Mouse (Mus musculus) embryonic facial prominence, embryonic 10.5 days (tissue): Measurements from ENCODE around the gene Scfd1. TPM values are rescaled to one million over a fixed set of nuclear protein-coding genes. Genes with fewer than 3 reads are reported as not detected.

Source experiments
- DNase-seq: peaks from one replicate; pipeline ENCODE4 v3.0.0-alpha.2; 2017; ENCODE audit warnings: low spot score
- H3K27ac ChIP-seq: fragments of 300-500 bp; sonication (generic); replicated peaks from 2 replicates; pipeline ENCODE4 v1.5.1; 2016; ENCODE audit warnings: mild to moderate bottlenecking
- H3K27me3 ChIP-seq: fragments of 300-500 bp; sonication (generic); replicated peaks from 2 replicates; pipeline ENCODE4 v1.6.1; 2016; ENCODE audit warnings: low read depth, mild to moderate bottlenecking; ENCODE audit not compliant: poor library complexity, severe bottlenecking
- H3K36me3 ChIP-seq: fragments of 300-500 bp; sonication (generic); replicated peaks from 2 replicates; pipeline ENCODE4 v1.6.1; 2016; ENCODE audit warnings: mild to moderate bottlenecking, moderate library complexity
- H3K4me1 ChIP-seq: fragments of 300-500 bp; sonication (generic); 2 replicates; pipeline ENCODE4 v1.6.1; 2016
- H3K4me3 ChIP-seq: fragments of 300-500 bp; sonication (generic); 2 replicates; pipeline ENCODE4 v1.5.1; 2016; ENCODE audit warnings: mild to moderate bottlenecking, moderate library complexity
- H3K9me3 ChIP-seq: fragments of 300-500 bp; sonication (generic); 2 replicates; pipeline ENCODE4 v1.6.1; 2016; ENCODE audit warnings: mild to moderate bottlenecking
- WGBS: fragments of 180-500 bp; shearing (Covaris S2); methylation state at CpG from one replicate; pipeline ENCODE4 v1.1.7; 2016; 5-methylcytosine and 5-hydroxymethylcytosine counted together
- polyA plus RNA-seq: library from polyadenylated mRNA; unstranded; fragments of >200 nt; fragmentation: Nextera tagmentation; extraction: Ambion mirVana; gene quantifications from 2 replicates; pipeline ENCODE4 v1.2.1, GENCODE M21; 2016

Scfd1 gene
- polyA plus RNA-seq = 62.3 and 63.7 TPM in 2 replicates

DNA sequence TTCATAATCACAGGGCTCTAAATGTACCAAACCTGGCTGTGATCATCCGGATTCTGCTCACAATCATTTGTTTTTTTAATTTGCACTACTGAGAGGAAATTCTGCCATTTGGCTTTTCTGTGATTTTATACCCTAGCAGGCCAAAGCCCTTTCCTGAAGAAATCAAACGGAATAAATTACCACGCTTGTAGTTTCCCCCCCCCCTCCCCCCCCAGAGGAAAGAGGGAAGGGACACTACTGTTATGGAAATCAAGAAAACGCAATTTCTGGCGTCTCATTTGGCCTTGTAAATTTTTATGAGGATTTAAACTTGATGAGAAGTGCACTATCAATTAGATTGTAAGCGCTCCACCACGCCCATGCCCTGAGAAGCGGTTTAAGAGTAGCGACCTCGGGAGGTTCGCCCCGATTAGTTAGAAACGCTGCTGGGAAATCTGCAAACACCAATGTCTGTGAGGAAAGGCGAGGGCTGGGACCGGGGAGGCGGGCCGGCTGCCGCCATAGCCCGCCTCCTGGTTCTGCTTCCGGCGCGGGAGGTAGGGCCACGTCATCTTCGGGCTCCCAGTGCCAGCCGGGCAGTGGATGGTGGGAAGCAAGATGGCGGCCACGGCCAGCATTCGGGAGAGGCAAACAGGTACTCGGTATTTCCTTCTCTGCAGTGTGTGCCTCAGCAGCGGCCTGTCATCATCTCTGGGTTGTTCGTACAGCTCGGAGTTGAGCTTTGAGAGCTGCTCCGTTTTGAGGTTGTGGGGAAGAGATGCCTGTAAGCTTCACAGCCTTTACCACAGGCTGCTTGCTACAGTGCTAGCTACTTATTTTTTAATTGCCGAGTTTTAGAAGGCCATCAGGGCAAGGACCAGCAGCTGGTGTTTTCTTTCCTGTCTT is at the start of gene Scfd1:
Gene Scfd1, plus strand, starts transcription at position 508 of the 885 bp plus-strand sequence.
- 1% methylated on average over 34 of the region's 34 CpGs for WGBS
- peak; percentile 95 for DNase-seq
- no peaks in the 10 kb centered on the region for H3K27me3 ChIP-seq
- peak within 1 kb of the TSS; percentile 81 for H3K4me3 ChIP-seq
- peaks cover 43% of the 10 kb centered on the region for H3K36me3 ChIP-seq
- 0 out of 2 replicates have a peak, but pooled peaks cover 3% of the 10 kb centered on the region for H3K4me1 ChIP-seq
- no peaks in the 10 kb centered on the region for H3K9me3 ChIP-seq
- peak within 1 kb of the TSS; percentile 91 for H3K27ac ChIP-seq

DNA sequence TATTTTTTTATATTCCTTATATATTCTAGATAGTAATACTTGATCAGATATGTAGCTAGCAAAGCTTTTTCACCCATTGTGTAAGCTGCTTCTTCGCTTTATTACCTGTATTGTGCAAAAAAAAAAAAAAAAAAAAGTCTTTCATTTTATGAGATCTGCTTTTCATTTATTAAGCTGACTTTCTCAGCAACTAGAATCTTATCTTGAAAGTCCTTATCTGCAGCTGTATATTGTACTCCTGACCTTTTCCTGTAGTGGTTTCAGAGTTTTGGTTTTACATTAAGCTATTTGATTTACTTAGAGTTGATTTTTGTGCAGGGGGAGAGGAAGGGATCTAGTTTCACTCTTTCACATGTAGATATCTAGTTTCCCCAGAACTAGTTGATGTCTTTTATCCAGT is 40.3 kb upstream of the Scfd1 start:
- WGBS = 91% methylated on average over 1 of the region's 1 CpGs
- DNase-seq = no peak
- no peaks in the 10 kb centered on the region for H3K4me1 ChIP-seq
- H3K9me3 ChIP-seq = no peaks in the 10 kb centered on the region
- H3K4me3 ChIP-seq = no peak overlapping the region
- no peaks in the 10 kb centered on the region for H3K27me3 ChIP-seq
- no peak overlapping the region for H3K27ac ChIP-seq
- no peaks in the 10 kb centered on the region for H3K36me3 ChIP-seq

GRCm38 (mm10) chr12:51346121-51346520 is 31.2 kb upstream of the Scfd1 start:
- Histone ChIP-seq H3K9me3 (no peaks in the 10 kb centered on the region), H3K4me1 (peaks cover 19% of the 10 kb centered on the region), H3K4me3 (no peak overlapping the region), H3K27ac (no peak overlapping the region), H3K27me3 (no peaks in the 10 kb centered on the region), H3K36me3 (peaks cover 8% of the 10 kb centered on the region; the same call in 1 of the 2 replicates)
- 26% methylated on average over 4 of the region's 4 CpGs for WGBS
- peak; percentile 53 for DNase-seq

GRCm38 (mm10) chr12:51347988-51348697 is 29.2 kb upstream of the Scfd1 start, which contains the start of gene G2e3:
G2e3 (plus strand) TSS chr12:51348061.
- under 1% methylated on average over 70 of the region's 70 CpGs for WGBS
- Histone ChIP-seq H3K27me3 (no peaks in the 10 kb centered on the region), H3K4me3 (peak within 1 kb of the TSS; percentile 81), H3K27ac (peak within 1 kb of the TSS; percentile 98), H3K36me3 (peaks cover 28% of the 10 kb centered on the region), H3K9me3 (no peaks in the 10 kb centered on the region), H3K4me1 (peaks cover 19% of the 10 kb centered on the region)
- peak; percentile 97 for DNase-seq

- no peaks in the 10 kb centered on the region for H3K9me3 ChIP-seq
- under 1% methylated on average over 10 of the region's 10 CpGs for WGBS
- H3K36me3 ChIP-seq = peaks cover 34% of the 10 kb centered on the region
- H3K27ac ChIP-seq = peak overlapping the region; percentile 98
- H3K4me1 ChIP-seq = peaks cover 19% of the 10 kb centered on the region
- H3K27me3 ChIP-seq = no peaks in the 10 kb centered on the region
- no peak for DNase-seq
- H3K4me3 ChIP-seq = peak overlapping the region; percentile 81
Observed at GRCm38 (mm10) chr12:51348698-51348998, 28.7 kb upstream of the Scfd1 start.

- no peak for DNase-seq
- Histone ChIP-seq H3K4me1 (peaks cover 6% of the 10 kb centered on the region), H3K27me3 (no peaks in the 10 kb centered on the region), H3K36me3 (peaks cover 100% of the 10 kb centered on the region), H3K9me3 (no peaks in the 10 kb centered on the region), H3K4me3 (no peak overlapping the region), H3K27ac (no peak overlapping the region)
- 94% methylated on average over 8 of the region's 8 CpGs for WGBS
Observed at GRCm38 (mm10) chr12:51355296-51355695, 22.0 kb upstream of the Scfd1 start.

DNA sequence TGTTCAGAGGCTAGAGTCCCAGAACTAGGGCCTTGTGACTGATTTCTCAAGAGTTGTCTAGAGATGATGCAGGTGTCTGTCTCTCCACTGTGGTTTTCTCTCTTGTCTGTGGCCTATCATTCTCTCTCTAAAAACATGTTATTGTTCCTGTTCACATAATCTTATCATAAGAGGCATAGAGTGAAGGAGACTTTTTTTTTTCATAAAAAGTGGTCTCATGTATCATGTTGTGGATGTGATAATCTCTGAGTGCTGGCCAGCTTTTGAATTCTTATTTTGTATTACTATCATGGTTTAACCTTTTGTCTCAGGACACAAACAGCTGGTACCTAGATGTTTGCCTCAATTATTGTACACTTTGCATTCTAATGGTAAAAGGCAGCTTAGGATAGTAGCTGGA is 16.0 kb upstream of the Scfd1 start:
- no peak for DNase-seq
- H3K4me1 ChIP-seq = no peaks in the 10 kb centered on the region
- no peaks in the 10 kb centered on the region for H3K9me3 ChIP-seq
- no peak overlapping the region for H3K4me3 ChIP-seq
- H3K36me3 ChIP-seq = peaks cover 99% of the 10 kb centered on the region
- H3K27me3 ChIP-seq = no peaks in the 10 kb centered on the region
- H3K27ac ChIP-seq = no peak overlapping the region

GRCm38 (mm10) chr12:51362898-51363297 is 14.4 kb upstream of the Scfd1 start:
- no peak overlapping the region for H3K27ac ChIP-seq
- no peaks in the 10 kb centered on the region for H3K4me1 ChIP-seq
- peaks cover 99% of the 10 kb centered on the region for H3K36me3 ChIP-seq
- H3K27me3 ChIP-seq = no peaks in the 10 kb centered on the region
- WGBS = 95% methylated on average over 1 of the region's 1 CpGs
- H3K9me3 ChIP-seq = no peaks in the 10 kb centered on the region
- DNase-seq = no peak
- H3K4me3 ChIP-seq = no peak overlapping the region

GRCm38 (mm10) chr12:51368504-51368903 is 8.8 kb upstream of the Scfd1 start:
- H3K27ac ChIP-seq = no peak overlapping the region
- no peaks in the 10 kb centered on the region for H3K27me3 ChIP-seq
- H3K36me3 ChIP-seq = peaks cover 100% of the 10 kb centered on the region
- WGBS = 97% methylated on average over 3 of the region's 3 CpGs
- no peak overlapping the region for H3K4me3 ChIP-seq
- H3K9me3 ChIP-seq = no peaks in the 10 kb centered on the region
- DNase-seq = no peak
- H3K4me1 ChIP-seq = no peaks in the 10 kb centered on the region

- WGBS = 25% methylated on average over 6 of the region's 6 CpGs
- Histone ChIP-seq H3K27ac (peak overlapping the region; percentile 91), H3K4me1 (0 out of 2 replicates have a peak, but pooled peaks cover 3% of the 10 kb centered on the region), H3K36me3 (peaks cover 38% of the 10 kb centered on the region), H3K4me3 (peak overlapping the region; percentile 81), H3K27me3 (no peaks in the 10 kb centered on the region), H3K9me3 (no peaks in the 10 kb centered on the region)
- no peak for DNase-seq
Observed at GRCm38 (mm10) chr12:51377888-51378190, 529 bp downstream of the Scfd1 start.

GRCm38 (mm10) chr12:51399871-51400270 is 22.6 kb downstream of the Scfd1 start:
- Histone ChIP-seq H3K27ac (no peak overlapping the region), H3K27me3 (no peaks in the 10 kb centered on the region), H3K36me3 (peaks cover 91% of the 10 kb centered on the region), H3K9me3 (no peaks in the 10 kb centered on the region), H3K4me1 (no peaks in the 10 kb centered on the region), H3K4me3 (no peak overlapping the region)
- 97% methylated on average over 6 of the region's 6 CpGs for WGBS
- DNase-seq = no peak

GRCm38 (mm10) chr12:51402060-51402698 is 24.9 kb downstream of the Scfd1 start:
- no peaks in the 10 kb centered on the region for H3K4me1 ChIP-seq
- H3K27me3 ChIP-seq = no peaks in the 10 kb centered on the region
- no peak overlapping the region for H3K27ac ChIP-seq
- 79% methylated on average over 5 of the region's 5 CpGs for WGBS
- H3K36me3 ChIP-seq = peaks cover 86% of the 10 kb centered on the region
- H3K9me3 ChIP-seq = no peaks in the 10 kb centered on the region
- H3K4me3 ChIP-seq = no peak overlapping the region
- DNase-seq = peak; percentile 15
